ENCODE assay signal across 13 mouse cellular contexts in genomic region chr2:124461378-124461851, GRCm38 (mm10).
DNase-seq lines count a peak whose midpoint lies in the region; ATAC-seq and TF ChIP-seq lines count a peak whose summit lies in the region.
"Had no signal": no experiment of that assay in that cellular context is flagged by ENCODE, and none has a peak within 500 bp of the region (broad histone marks: within the 10 kb centered on the region; RNA-seq: fewer than 3 reads in every experiment).

No protein-coding gene starts in this region.

- no peaks in the 10 kb centered on the region for H3K36me3 ChIP-seq in hindbrain, embryonic 16.5 days (ENCODE audit: control insufficient read depth, insufficient read depth, low read length)
- no peaks in the 10 kb centered on the region for H3K36me3 ChIP-seq in hindbrain, postnatal 0 days (ENCODE audit: insufficient read depth, low read length)
- no peaks in the 10 kb centered on the region for H3K36me3 ChIP-seq in lung, embryonic 14.5 days (ENCODE audit: insufficient read depth)
- no peaks in the 10 kb centered on the region for H3K36me3 ChIP-seq in heart, embryonic 14.5 days (ENCODE audit: control insufficient read depth, insufficient read depth, low read length)
- H3K36me3 ChIP-seq: midbrain, embryonic 12.5 days had no signal

- no peaks in the 10 kb centered on the region for H3K9me3 ChIP-seq in hindbrain, embryonic 16.5 days (ENCODE audit: control insufficient read depth, low read length)
- no peaks in the 10 kb centered on the region for H3K9me3 ChIP-seq in hindbrain, postnatal 0 days (ENCODE audit: low read length)
- H3K9me3 ChIP-seq in lung, embryonic 14.5 days (ENCODE audit: low read depth, low read length): no peaks in the 10 kb centered on the region
- H3K9me3 ChIP-seq in heart, embryonic 14.5 days (ENCODE audit: control insufficient read depth, low read length): no peaks in the 10 kb centered on the region
- H3K9me3 ChIP-seq: midbrain, embryonic 12.5 days had no signal

- no peaks in the 10 kb centered on the region for H3K27me3 ChIP-seq in hindbrain, embryonic 16.5 days (replicated peaks; ENCODE audit: control insufficient read depth, insufficient read depth, low read length)
- no peaks in the 10 kb centered on the region for H3K27me3 ChIP-seq in hindbrain, postnatal 0 days (ENCODE audit: insufficient read depth, low read length)
- no peaks in the 10 kb centered on the region for H3K27me3 ChIP-seq in lung, embryonic 14.5 days (ENCODE audit: insufficient read depth, low read length)
- no peaks in the 10 kb centered on the region for H3K27me3 ChIP-seq in heart, embryonic 14.5 days (ENCODE audit: control insufficient read depth, insufficient read depth, low read length)

- no peak for TF ChIP-seq POLR2A in lung, adult 2 months (IDR thresholded peaks at IDR 0.05; ENCODE audit: borderline replicate concordance, extremely low read depth, low read depth, low read length)

- TF ChIP-seq CTCF in hindbrain, postnatal 0 days (IDR thresholded peaks at IDR 0.05; ENCODE audit: low read depth): no peak
- no peak for TF ChIP-seq CTCF in lung, embryonic 14.5 days (IDR thresholded peaks at IDR 0.05; ENCODE audit: low read depth)
- no peak for TF ChIP-seq CTCF in lung, adult 2 months (IDR thresholded peaks at IDR 0.05; ENCODE audit: insufficient read depth, low read length)

- H3K4me3 ChIP-seq in hindbrain, embryonic 16.5 days (ENCODE audit: low read length): no peak overlapping the region
- H3K4me3 ChIP-seq in hindbrain, postnatal 0 days (ENCODE audit: low read length): no peak overlapping the region
- no peak overlapping the region for H3K4me3 ChIP-seq in lung, embryonic 14.5 days (ENCODE audit: low read depth, low read length)
- no peak overlapping the region for H3K4me3 ChIP-seq in lung, adult 2 months (replicated peaks; ENCODE audit: extremely low read depth, low read depth, low read length)
- H3K4me3 ChIP-seq in heart, embryonic 14.5 days (ENCODE audit: control insufficient read depth in 1 of 2, insufficient read depth in 1 of 2, low read depth in 1 of 2, low read length in 2 of 2): no peak overlapping the region
- H3K4me3 ChIP-seq: midbrain, embryonic 12.5 days had no signal

- H3K4me1 ChIP-seq in hindbrain, embryonic 16.5 days (ENCODE audit: control insufficient read depth, insufficient read depth, low read depth, low read length): no peaks in the 10 kb centered on the region; the same call in 1 of the 2 replicates
- no peaks in the 10 kb centered on the region for H3K4me1 ChIP-seq in hindbrain, postnatal 0 days (ENCODE audit: insufficient read depth, low read length)
- peaks cover 14% of the 10 kb centered on the region; the same call in 1 of the 2 replicates for H3K4me1 ChIP-seq in lung, embryonic 14.5 days (ENCODE audit: insufficient read depth)
- peaks cover 7% of the 10 kb centered on the region for H3K4me1 ChIP-seq in lung, adult 2 months (ENCODE audit: control insufficient read depth, insufficient read depth, low read length)
- H3K4me1 ChIP-seq in heart, embryonic 14.5 days (ENCODE audit: control insufficient read depth in 2 of 2, insufficient read depth in 2 of 2, low read length in 2 of 2): peaks cover 12 to 39% of the 10 kb centered on the region in 2 experiments

- DNase-seq in hindbrain, postnatal 0 days (ENCODE audit: low spot score): no peak
- peak; percentile 59 for DNase-seq in lung, embryonic 14.5 days
- DNase-seq in lung, adult 2 months: no peak
- peak; percentile 21 for DNase-seq in lung, postnatal 25 days (ENCODE audit: low spot score)
- DNase-seq in T-cell, adult 2 months (ENCODE audit: low spot score): no peak
- DNase-seq in urinary bladder, postnatal 4 days (ENCODE audit: low spot score in 2 of 2): no peak
- DNase-seq: cerebellum, postnatal 10 days; gastrocnemius, postnatal 25 days; layer of hippocampus, adult 9-11 months had no signal

- no peak overlapping the region for H3K4me2 ChIP-seq in hindbrain, embryonic 16.5 days (ENCODE audit: low read length)
- H3K4me2 ChIP-seq in hindbrain, postnatal 0 days (ENCODE audit: low read depth, low read length): no peak overlapping the region
- H3K4me2 ChIP-seq in lung, embryonic 14.5 days: no peak overlapping the region
- H3K4me2 ChIP-seq in heart, embryonic 14.5 days (ENCODE audit: low read length): peak overlapping the region; percentile 3; the same call in 1 of the 2 replicates
- H3K4me2 ChIP-seq: midbrain, embryonic 12.5 days had no signal

- H3K27ac ChIP-seq in hindbrain, embryonic 16.5 days (ENCODE audit: low read depth, low read length): 0 out of 2 replicates have a peak overlapping the region, but pooled peaks have one; percentile 5
- H3K27ac ChIP-seq in hindbrain, postnatal 0 days: no peak overlapping the region
- peak overlapping the region; percentile 63; the same call in 1 of the 2 replicates for H3K27ac ChIP-seq in lung, embryonic 14.5 days (ENCODE audit: low read depth)
- peak overlapping the region; percentile 48 to 82 for H3K27ac ChIP-seq in heart, embryonic 14.5 days (replicated peaks in 1 of 2; ENCODE audit: control insufficient read depth in 1 of 2, insufficient read depth in 1 of 2, low read depth in 2 of 2, low read length in 2 of 2)
- H3K27ac ChIP-seq: midbrain, embryonic 12.5 days had no signal

- no peak for ATAC-seq in hindbrain, embryonic 16.5 days
- ATAC-seq in hindbrain, postnatal 0 days: no peak
- ATAC-seq in lung, embryonic 14.5 days (ENCODE audit: insufficient read depth): peak; percentile 42; the same call in 1 of the 2 replicates
- ATAC-seq in heart, embryonic 14.5 days (ENCODE audit: insufficient number of reproducible peaks, insufficient read depth, low FRiP score, low read depth): no peak
- ATAC-seq: forebrain, embryonic 16.5 days had no signal

- WGBS in hindbrain, embryonic 16.5 days: 51% methylated on average over 3 of the region's 3 CpGs
- 48% methylated on average over 3 of the region's 3 CpGs for WGBS in hindbrain, postnatal 0 days
- 14% methylated on average over 3 of the region's 3 CpGs for WGBS in lung, embryonic 14.5 days
- 26% methylated on average over 3 of the region's 3 CpGs for WGBS in lung, adult 2 months
- 7% methylated on average over 3 of the region's 3 CpGs for WGBS in heart, embryonic 14.5 days

- H3K9ac ChIP-seq in hindbrain, embryonic 16.5 days (ENCODE audit: low read depth, low read length): no peak overlapping the region
- no peak overlapping the region for H3K9ac ChIP-seq in hindbrain, postnatal 0 days (replicated peaks; ENCODE audit: low read length)
- no peak overlapping the region for H3K9ac ChIP-seq in lung, embryonic 14.5 days
- no peak overlapping the region for H3K9ac ChIP-seq in heart, embryonic 14.5 days (ENCODE audit: low read length)
- H3K9ac ChIP-seq: midbrain, embryonic 12.5 days had no signal

Comparison
In these comparisons a context has a peak if more than half of its experiments do, and no peak if none do; other contexts are left out.
1. DNase-seq: peak in lung, embryonic 14.5 days (single experiment) and lung, postnatal 25 days (single experiment); none in hindbrain, postnatal 0 days (single experiment), lung, adult 2 months (single experiment), T-cell, adult 2 months (single experiment) and urinary bladder, postnatal 4 days (0 of 2).